Mouse (Mus musculus) lung, embryonic 14.5 days (tissue): ENCODE measurements around the gene Itpk1. TPM values are rescaled to one million over a fixed set of nuclear protein-coding genes. Genes with fewer than 3 reads are reported as not detected.

Experiments
- ATAC-seq: fragments of 200-750 bp; cut with Nextera tagmentation; 2 replicates; pipeline ENCODE4 v1.8.0; 2017; ENCODE audit warnings: mild to moderate bottlenecking, moderate TSS enrichment, moderate library complexity; ENCODE audit not compliant: insufficient read depth
- DNase-seq: peaks from one replicate; pipeline ENCODE4 v3.0.0-alpha.2; 2015
- H3K27ac ChIP-seq: fragments of 300-500 bp; sonication (generic); 2 replicates; pipeline ENCODE4 v1.5.1; 2014; ENCODE audit warnings: low read depth, mild to moderate bottlenecking, moderate library complexity
- H3K27me3 ChIP-seq: fragments of 300-500 bp; sonication (generic); 2 replicates; pipeline ENCODE4 v1.6.1; 2014; ENCODE audit warnings: low read length, control low read depth; ENCODE audit not compliant: insufficient read depth
- H3K36me3 ChIP-seq: fragments of 300-500 bp; sonication (generic); 2 replicates; pipeline ENCODE4 v1.6.1; 2014; ENCODE audit warnings: control low read depth; ENCODE audit not compliant: insufficient read depth
- H3K4me1 ChIP-seq: fragments of 300-500 bp; sonication (generic); 2 replicates; pipeline ENCODE4 v1.6.1; 2014; ENCODE audit warnings: antibody characterized with exemption, control low read depth; ENCODE audit not compliant: insufficient read depth
- H3K4me2 ChIP-seq: fragments of 300-500 bp; sonication (generic); 2 replicates; pipeline ENCODE4 v1.6.1; 2014; ENCODE audit warnings: mild to moderate bottlenecking
- H3K4me3 ChIP-seq: fragments of 300-500 bp; sonication (generic); 2 replicates; pipeline ENCODE4 v1.5.1; 2014; ENCODE audit warnings: low read depth, low read length
- H3K9ac ChIP-seq: fragments of 300-500 bp; sonication (generic); 2 replicates; pipeline ENCODE4 v1.6.1; 2014
- H3K9me3 ChIP-seq: fragments of 300-500 bp; sonication (generic); 2 replicates; pipeline ENCODE4 v1.6.1; 2016; ENCODE audit warnings: low read depth, low read length, control low read depth
- CTCF ChIP-seq: IDR thresholded peaks from 2 replicates; pipeline ENCODE4 v1.5.1; 2016; ENCODE audit warnings: antibody characterized with exemption, low read depth
- WGBS: fragments of 180-500 bp; shearing (Covaris S2); extraction: QIAGEN DNeasy Blood & Tissue Kit; methylation state at CpG from one replicate; pipeline ENCODE4 v1.1.7; 2014; 5-methylcytosine and 5-hydroxymethylcytosine counted together
- polyA plus RNA-seq: library from polyadenylated mRNA; unstranded; fragments of >200 nt; fragmentation: Nextera tagmentation; extraction: Ambion mirVana; gene quantifications from 2 replicates; pipeline ENCODE4 v1.2.1, GENCODE M21; 2014

The Itpk1 gene
- polyA plus RNA-seq, 1 experiment from 2014 or later = 8.4 TPM

- Histone ChIP-seq H3K4me1 (no peaks in the 10 kb centered on the region), H3K27ac (no peak overlapping the region)
- 59% methylated on average over 7 of the region's 7 CpGs for WGBS
Measured at GRCm38 (mm10) chr12:102697381-102697780, 7.3 kb downstream of the Itpk1 start.

GRCm38 (mm10) chr12:102696635-102697354 is 7.9 kb downstream of the Itpk1 start:
- DNase-seq (no peak), ATAC-seq (no peak)
- H3K9me3 ChIP-seq = no peaks in the 10 kb centered on the region
- WGBS = 70% methylated on average over 14 of the region's 14 CpGs
- no peak overlapping the region for H3K4me2 ChIP-seq
- no peak overlapping the region for H3K27ac ChIP-seq
- TF ChIP-seq CTCF = no peak
- H3K36me3 ChIP-seq = no peaks in the 10 kb centered on the region
- no peak overlapping the region for H3K9ac ChIP-seq
- H3K4me3 ChIP-seq = no peak overlapping the region
- H3K27me3 ChIP-seq = no peaks in the 10 kb centered on the region
- no peaks in the 10 kb centered on the region for H3K4me1 ChIP-seq

More at GRCm38 (mm10) chr12:102697381-102697780, 7.3 kb downstream of the Itpk1 start:
- TF ChIP-seq CTCF = no peak
- no peaks in the 10 kb centered on the region for H3K36me3 ChIP-seq
- H3K4me3 ChIP-seq = no peak overlapping the region
- H3K9me3 ChIP-seq = no peaks in the 10 kb centered on the region
- DNase-seq = no peak
- no peak for ATAC-seq
- H3K9ac ChIP-seq = no peak overlapping the region
- no peaks in the 10 kb centered on the region for H3K27me3 ChIP-seq
- no peak overlapping the region for H3K4me2 ChIP-seq

GRCm38 (mm10) chr12:102695369-102696239 is 9.1 kb downstream of the Itpk1 start:
- ATAC-seq (no peak), DNase-seq (no peak)
- H3K36me3 ChIP-seq = no peaks in the 10 kb centered on the region
- H3K27me3 ChIP-seq = no peaks in the 10 kb centered on the region
- no peak overlapping the region for H3K4me3 ChIP-seq
- TF ChIP-seq CTCF = no peak
- WGBS = 64% methylated on average over 18 of the region's 18 CpGs
- H3K9me3 ChIP-seq = no peaks in the 10 kb centered on the region
- no peak overlapping the region for H3K9ac ChIP-seq
- no peaks in the 10 kb centered on the region for H3K4me1 ChIP-seq
- H3K4me2 ChIP-seq = no peak overlapping the region
- no peak overlapping the region for H3K27ac ChIP-seq

- ATAC-seq (no peak), DNase-seq (peak; percentile 20)
- H3K36me3 ChIP-seq = no peaks in the 10 kb centered on the region
- no peak overlapping the region for H3K27ac ChIP-seq
- no peak overlapping the region for H3K4me3 ChIP-seq
- TF ChIP-seq CTCF = no peak
- H3K9ac ChIP-seq = no peak overlapping the region
- no peaks in the 10 kb centered on the region for H3K9me3 ChIP-seq
- H3K4me2 ChIP-seq = no peak overlapping the region
- no peaks in the 10 kb centered on the region for H3K4me1 ChIP-seq
- H3K27me3 ChIP-seq = no peaks in the 10 kb centered on the region
- WGBS = 58% methylated on average over 7 of the region's 7 CpGs
Measured at GRCm38 (mm10) chr12:102691761-102692160, 13.0 kb downstream of the Itpk1 start.

DNA sequence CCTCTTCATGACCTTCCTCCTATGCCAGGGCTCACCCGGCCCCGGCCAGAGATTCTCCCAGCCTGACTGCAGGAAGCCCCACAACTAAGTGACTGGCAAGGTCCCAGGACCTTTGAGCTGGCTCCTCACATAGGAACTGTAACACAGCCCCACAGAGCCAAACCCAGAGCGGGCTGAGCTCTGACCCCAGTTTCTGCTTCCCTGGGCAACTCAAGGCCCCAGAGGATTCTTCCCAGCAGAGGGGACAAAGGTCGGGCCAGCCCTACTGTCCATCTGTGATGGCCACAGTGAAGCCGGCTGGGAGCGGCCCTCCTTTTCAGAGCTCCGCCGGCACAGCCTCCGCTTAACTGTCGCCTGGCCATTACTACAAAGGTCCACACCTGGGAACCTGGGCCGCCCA is 13.6 kb downstream of the Itpk1 start:
- Histone ChIP-seq H3K4me1 (no peaks in the 10 kb centered on the region), H3K4me3 (no peak overlapping the region), H3K36me3 (no peaks in the 10 kb centered on the region), H3K9ac (no peak overlapping the region), H3K27ac (no peak overlapping the region), H3K27me3 (no peaks in the 10 kb centered on the region), H3K9me3 (no peaks in the 10 kb centered on the region), H3K4me2 (no peak overlapping the region)
- 66% methylated on average over 11 of the region's 11 CpGs for WGBS
- no peak for TF ChIP-seq CTCF
- no peak for ATAC-seq
- no peak for DNase-seq

DNA sequence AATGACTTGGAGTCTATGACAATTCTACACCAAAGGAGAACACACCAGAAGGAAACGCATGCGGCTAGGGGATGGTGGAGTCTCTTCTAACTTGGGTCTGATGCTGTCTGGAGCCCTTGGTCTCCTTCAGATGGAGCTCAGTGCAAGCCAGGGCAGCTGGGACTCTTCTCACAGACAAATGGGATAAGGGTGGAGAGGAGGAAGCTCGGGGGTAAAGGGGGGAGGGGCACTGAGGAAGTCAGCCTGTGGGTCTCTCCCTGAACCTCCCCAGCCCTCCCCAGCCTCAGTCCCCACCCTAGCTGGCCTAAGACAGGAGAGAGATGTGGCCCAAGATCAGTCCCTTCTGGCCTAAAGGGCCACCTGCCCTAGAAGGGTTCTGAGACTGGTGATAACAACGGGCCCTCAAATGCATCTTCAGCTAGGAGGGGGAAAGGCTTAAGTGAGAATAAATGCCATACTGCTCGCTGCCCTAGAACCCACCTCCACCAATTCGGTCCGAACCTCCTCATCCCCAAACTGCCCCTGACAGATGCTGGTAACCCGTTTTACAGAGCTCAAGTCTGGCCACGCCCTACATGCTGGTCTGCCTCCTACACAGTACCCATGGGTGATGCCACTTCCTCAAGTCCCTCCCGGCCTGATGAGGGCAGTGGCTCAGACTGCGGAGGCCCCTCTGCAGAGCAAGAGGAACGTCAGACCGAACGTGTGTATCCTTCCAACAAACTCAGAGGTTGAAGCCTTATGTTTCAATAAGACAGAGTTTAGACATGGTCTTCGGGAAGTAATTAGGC is 14.8 kb downstream of the Itpk1 start:
- Histone ChIP-seq H3K4me3 (no peak overlapping the region), H3K27ac (no peak overlapping the region), H3K4me2 (no peak overlapping the region), H3K9me3 (no peaks in the 10 kb centered on the region), H3K36me3 (no peaks in the 10 kb centered on the region), H3K27me3 (no peaks in the 10 kb centered on the region), H3K9ac (no peak overlapping the region), H3K4me1 (no peaks in the 10 kb centered on the region)
- ATAC-seq (no peak), DNase-seq (no peak)
- no peak for TF ChIP-seq CTCF
- 75% methylated on average over 15 of the region's 15 CpGs for WGBS
